Mouse (Mus musculus): Measurements from ENCODE around the gene Ppm1h. TPM values are rescaled to one million over a fixed set of nuclear protein-coding genes. Genes with fewer than 3 reads are reported as not detected.

Ppm1h gene
- total RNA-seq, 2 experiments from 2014 or later: 6.7 to 7.8 TPM

DNA sequence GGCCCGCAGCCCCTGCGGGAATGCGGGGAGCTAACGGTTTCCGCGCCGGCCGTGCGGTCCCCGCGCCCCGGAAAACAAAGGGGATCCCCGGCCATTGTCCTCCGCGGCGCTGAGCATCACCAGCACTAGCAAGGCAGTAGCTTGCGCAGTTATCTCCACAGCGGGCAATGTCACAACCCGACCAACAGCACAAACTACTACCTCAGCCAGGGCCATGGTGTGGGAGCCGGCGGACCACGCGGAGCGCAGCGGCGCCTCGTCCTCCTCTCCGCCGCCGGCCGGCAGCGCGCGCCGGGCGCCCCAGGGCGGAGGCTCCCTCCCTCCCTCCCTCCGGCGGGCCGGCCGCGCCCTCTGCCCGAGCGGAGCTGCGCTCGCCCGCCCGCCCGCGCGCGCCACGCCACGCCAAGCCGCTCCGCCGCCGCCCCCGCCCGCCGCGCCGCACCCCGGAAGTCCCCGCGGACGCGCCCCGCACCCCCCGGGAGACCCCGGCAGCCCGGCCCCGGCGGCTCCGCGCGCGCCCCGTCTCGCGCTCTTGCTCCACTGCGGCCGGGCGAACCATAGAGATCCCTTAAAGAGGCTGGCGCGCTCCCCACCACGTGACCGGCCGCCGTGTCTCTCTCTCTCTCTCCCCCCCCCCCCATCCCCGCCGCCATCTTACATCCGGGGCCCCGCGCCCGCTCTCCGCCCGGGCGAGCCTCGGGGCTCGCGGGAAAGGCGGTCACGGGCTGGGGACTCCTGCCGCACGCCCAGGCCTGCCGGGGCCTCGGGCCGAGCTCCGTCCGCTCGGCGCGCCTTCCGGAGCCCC lies 307.2 kb downstream of the Ppm1h start:
- DNase-seq: peak; percentile 83 to 89
- intact Hi-C loops (cut with DNase I): loop anchor here (2.0 kb wide), 3 partner anchors 19 to 91 kb away; no protein-coding TSS in a partner anchor

DNA sequence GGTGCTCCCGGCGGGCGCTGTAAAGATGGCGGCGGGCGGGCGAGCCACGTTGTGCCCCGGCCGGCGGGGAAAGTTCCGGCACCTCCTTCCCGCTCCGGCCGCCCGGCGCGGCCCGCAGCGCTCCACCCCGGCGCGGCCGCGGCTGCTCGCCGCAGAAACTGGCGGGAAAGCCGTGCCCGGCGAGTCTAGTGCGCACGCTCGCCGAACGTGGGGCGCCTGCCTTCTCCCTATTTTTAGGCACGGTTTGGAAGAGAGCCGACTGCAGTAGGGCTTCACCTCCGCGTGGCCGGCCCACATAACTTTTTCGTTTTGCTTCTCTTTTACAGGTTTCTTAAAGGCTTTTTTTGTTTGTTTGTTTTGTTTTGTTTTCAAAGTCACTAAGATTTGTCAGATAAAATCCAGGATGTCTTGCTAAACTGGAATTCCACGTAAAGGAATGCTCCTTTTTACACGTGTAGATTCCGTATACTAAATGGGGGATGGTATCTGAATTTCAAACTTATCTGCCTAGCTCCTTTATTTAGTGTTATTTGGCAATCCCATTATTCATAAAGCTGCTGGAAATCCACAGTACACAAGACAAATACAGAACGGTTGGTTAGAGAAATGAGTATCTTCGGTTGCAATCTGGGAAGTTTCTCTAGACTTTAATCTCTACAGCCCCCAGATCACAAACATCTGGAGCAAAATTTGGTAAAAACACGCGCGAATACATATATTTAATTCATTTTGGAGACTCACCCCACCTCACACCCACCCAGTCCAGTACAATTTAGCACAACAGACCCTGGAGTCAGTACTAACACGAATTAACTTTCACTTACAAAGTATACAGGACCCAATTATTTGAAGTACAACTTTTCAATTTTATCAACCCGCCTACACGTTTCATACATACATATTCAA lies 308.0 kb downstream of the Ppm1h start:
- peak in 1 of 2 experiments; percentile 83 for DNase-seq
- intact Hi-C loops (cut with DNase I): loop anchor here (1.0 kb wide), 1 partner anchor 179 kb away; no protein-coding TSS in a partner anchor

DNA sequence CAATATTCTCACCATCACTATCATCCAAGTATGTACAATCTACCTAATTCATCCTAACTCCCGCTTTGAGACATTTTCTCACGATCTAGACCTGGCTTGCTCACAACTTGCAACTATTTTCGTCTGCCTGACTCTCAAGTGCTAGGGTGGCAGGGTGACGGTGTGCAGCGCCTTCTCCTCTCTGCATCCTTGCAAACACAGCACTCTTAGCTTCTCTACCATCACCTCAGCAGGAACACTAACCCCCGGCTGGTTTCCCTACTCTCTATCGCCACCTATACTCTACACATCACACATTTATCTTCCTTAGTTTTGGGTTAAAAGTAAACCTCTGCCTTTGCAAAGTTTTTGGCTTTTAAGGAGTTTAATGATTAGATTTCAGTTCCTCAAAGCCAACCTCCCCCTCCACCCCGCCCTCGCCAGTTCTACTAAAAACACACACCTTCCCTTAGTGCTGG lies 309.1 kb downstream of the Ppm1h start:
- DNase-seq: peak; percentile 33 to 47
- intact Hi-C loops (cut with DNase I): loop anchor here (1.0 kb wide), 1 partner anchor 180 kb away; no protein-coding TSS in a partner anchor

DNA sequence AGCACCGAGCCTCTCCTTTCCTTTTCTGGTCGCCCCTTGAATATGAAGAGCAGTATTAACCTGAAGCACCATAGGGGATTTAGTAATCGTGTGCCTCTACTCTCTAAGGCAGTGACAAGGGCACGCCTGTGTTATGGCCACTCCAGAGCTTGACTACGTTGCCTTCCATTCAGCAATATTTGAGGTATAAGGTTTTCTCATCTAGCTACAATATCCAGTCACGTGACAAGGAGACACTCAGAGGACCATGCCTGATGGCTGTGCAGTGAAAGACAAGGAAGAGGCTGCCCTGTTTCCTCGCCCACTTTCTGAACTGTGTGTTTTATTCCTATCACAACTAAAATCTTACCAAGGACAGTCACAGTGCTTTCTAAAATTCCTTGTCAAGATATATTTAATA lies 309.8 kb downstream of the Ppm1h start:
- intact Hi-C loops (cut with DNase I): no loop called here
- DNase-seq: no peak

DNA sequence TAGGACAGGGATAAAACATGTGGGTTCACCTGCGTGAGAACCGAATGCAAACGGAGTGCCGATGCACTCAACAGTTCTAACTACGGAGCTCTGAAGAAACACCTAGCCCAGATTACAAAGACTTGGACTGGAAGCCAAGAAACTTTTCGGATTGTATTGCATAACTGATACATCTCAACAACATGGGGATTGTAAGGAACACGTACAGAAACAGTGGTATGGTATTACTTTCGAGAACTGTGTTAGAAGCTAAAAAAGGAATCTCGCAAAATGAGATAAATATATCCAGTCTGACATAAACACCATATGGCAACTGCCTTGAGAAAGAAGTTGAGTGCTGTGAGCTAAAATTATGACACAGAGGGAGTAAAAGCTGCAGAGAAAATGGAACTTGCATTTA lies 311.4 kb downstream of the Ppm1h start:
- intact Hi-C loops (cut with DNase I): no loop called here
- DNase-seq: no peak

DNA sequence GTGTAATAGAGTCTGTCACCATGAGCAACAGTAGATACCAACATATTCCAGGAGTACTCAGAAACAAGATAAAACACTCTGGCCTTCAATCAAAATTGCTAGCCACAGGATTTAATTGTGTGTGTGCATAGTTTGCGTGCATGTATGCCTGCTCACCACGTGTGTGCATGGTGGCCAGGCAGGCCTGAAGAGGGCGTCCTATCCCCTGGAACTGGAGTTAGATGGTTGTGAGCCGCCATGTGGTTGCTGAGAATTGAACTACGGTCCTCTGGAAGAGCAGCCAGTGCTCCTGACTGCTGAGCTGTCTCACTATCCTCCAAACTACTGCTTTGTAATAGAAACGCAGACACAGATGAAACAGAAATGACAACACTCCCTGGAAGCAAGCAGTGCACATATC lies 312.0 kb downstream of the Ppm1h start:
- intact Hi-C loops (cut with DNase I): no loop called here

DNA sequence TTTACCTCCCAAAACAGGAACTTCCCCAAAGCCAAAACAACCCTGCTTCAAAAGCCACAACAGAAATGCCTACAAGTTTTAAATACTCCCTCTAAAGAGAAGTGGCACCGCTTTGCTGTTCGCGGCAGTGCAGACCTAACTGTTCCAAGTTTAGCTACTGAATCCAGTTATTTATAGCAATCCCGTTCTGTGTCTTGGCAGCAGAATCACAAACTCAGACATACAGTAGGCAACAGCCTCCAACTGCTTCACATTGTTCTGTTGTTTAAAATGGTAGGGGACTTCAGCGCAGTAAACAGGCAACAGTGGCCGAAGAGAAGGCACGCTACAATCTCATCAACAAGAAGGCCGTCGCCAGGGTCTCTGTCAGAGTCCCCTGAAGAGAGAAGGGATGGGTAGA lies 312.5 kb downstream of the Ppm1h start:
- DNase-seq: peak in 1 of 2 experiments; percentile 18
- intact Hi-C loops (cut with DNase I): no loop called here

More for the DNA sequence above, 312.0 kb downstream of the Ppm1h start:
- no peak for DNase-seq

DNA sequence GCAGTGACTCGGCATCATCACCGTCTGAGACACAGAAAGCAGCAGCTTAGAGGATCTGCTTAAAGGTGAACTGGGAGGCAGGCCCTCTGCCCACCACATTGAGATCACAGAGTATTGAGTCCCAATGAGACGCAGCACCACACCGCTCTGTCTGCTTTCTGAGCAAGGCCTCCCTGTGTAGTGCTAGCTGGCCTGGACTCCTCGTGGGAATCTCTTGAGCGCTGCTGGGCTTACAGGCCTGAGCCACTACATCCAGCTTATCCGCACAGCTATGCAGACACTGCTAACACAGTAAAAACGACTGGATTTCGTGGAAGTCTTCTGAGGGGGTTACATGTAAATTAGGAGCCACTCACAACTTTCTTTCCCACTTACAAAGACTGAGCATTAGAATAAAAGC lies 313.1 kb downstream of the Ppm1h start:
- intact Hi-C loops (cut with DNase I): no loop called here
- no peak for DNase-seq

DNA sequence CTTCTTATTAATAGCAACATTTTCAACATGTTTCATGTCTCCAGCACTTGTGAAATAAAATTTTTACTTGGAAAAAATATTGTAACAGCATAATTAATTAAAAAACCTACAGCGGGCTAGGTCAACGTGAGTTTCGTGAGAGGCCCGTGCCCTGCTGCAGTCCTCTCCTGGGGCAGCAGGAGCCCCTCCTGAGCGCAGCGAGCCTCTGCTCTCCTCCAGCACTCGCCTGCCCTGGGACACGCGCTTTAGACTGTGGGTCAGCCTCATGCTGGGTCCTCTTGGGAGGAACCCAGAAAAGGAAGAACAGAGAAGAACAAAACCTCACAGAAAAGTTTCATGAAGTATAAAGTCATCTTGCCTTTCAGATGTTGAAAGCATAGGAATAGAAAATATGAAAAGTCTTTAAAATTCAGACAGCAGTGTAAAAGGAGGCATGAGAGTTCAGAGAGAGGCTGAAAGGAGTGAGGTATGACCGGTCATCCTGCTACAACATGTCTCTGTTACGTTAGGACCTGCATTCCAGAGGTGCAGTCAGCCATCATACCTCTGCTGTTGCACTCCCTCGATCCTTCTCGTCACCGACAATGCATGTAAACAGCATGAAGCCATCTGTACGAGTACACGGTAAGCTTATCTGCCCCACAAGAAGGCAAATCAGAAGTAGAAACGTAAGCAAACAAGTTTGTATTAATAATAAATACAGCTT lies 316.0 kb downstream of the Ppm1h start:
- DNase-seq: no peak

More for the DNA sequence above, 316.0 kb downstream of the Ppm1h start:
- intact Hi-C loops (cut with DNase I): no loop called here

Small RNAs within 50 kb of the gene (microRNA-seq; reads per million reads assigned to microRNA genes)
- gene Mir6412 (ENCODE audit: borderline number of aligned reads in 2 of 2): 0 reads per million in 2 experiments
- gene Mir8104 (ENCODE audit: borderline number of aligned reads in 2 of 2): 0 reads per million in 2 experiments
- gene Mirlet7i (ENCODE audit: borderline number of aligned reads in 2 of 2): 131,067 to 141,891 reads per million in 2 experiments

Other genes starting within 250 kb of the Ppm1h start
- 1 to 10 TPM; 1.2 to 1.5 TPM for gene Avpr1a, start 230.3 kb upstream of the Ppm1h start, total RNA-seq (2021)